Mouse (Mus musculus): ENCODE data around the gene Spns2.

Gene Spns2

GRCm38 (mm10) chr11:72409649-72410385 lies 79.9 kb downstream of the Spns2 start:
- 81% methylated on average over 12 of the region's 12 CpGs for WGBS

GRCm38 (mm10) chr11:72408451-72409170 lies 81.1 kb downstream of the Spns2 start:
- 88% methylated on average over 9 of the region's 9 CpGs for WGBS

GRCm38 (mm10) chr11:72407574-72407973 lies 82.1 kb downstream of the Spns2 start:
- 71% methylated on average over 7 of the region's 7 CpGs for WGBS

- 71% methylated on average over 3 of the region's 3 CpGs for WGBS
These were observed 82.6 kb downstream of the Spns2 start for GRCm38 (mm10) chr11:72407081-72407480.

GRCm38 (mm10) chr11:72406079-72406675 lies 83.5 kb downstream of the Spns2 start:
- 83% methylated on average over 8 of the region's 8 CpGs for WGBS

GRCm38 (mm10) chr11:72405532-72405931 lies 84.2 kb downstream of the Spns2 start:
- 69% methylated on average over 4 of the region's 4 CpGs for WGBS

- 91% methylated on average over 12 of the region's 12 CpGs for WGBS
These were observed 86.7 kb downstream of the Spns2 start for GRCm38 (mm10) chr11:72402969-72403368.

GRCm38 (mm10) chr11:72402017-72402416 lies 87.7 kb downstream of the Spns2 start:
- WGBS: 90% methylated on average over 5 of the region's 5 CpGs

Measured in cerebral cortex, adult 2 months (tissue).